Mouse (Mus musculus) left cerebral cortex, adult 18-20 months (tissue): ENCODE results near the gene Rab8a. TPM values are rescaled to one million over a fixed set of nuclear protein-coding genes. Genes with fewer than 3 reads are reported as not detected.

Experiments
- DNase-seq, 2 experiments: peaks; one replicate each; pipeline ENCODE4 v3.0.0; 2021 to 2022; ENCODE audit warnings: low spot score in 2 of 2, mixed read lengths in 1 of 2
- total RNA-seq, 2 experiments: library from RNA; stranded (reverse); gene quantifications; 2 replicates each; pipeline ENCODE4 v1.2.3; 2021

Gene Rab8a
- total RNA-seq, 2 experiments from 2014 or later: 27.8 to 39.9 TPM

DNA sequence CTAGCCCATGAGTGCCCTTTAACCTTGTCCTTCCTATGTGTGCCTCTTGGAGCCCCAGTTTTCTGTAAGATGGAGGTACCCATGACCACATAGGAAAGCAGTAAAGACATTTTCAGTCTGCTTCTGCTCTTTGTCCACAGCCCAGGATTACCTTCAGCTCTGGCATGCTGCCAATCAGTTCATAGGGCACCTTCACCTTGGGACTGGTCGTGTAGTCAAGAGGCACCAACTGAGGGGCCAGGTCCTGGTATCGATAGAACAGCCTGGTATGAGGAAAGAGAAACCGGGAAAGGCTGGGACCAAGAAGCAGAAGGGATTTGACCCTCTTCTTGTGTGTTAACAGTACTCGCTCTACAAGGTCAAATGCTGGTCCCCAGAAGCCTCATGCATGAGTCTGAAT, 49.2 kb downstream of the Rab8a start:
- no peak for DNase-seq

DNA sequence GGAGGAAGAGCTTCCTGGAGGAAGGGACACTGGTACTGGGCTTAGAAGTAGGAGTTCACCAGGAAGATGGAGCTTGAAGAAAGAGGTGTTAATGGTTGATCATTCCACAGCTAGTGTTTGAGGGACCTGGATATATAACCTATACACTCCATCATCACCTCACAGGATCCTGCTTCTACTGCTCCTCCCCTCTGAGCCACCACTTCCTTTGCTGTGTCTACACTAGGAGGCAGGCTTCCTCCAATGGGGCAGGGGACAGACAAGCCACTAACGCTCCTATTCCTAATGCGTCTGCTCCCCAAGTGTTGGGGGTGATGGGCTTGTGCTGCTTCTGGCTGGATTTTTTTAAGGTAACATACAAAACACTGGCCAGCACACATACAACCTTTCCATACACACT, 49.7 kb downstream of the Rab8a start:
- no peak for DNase-seq

DNA sequence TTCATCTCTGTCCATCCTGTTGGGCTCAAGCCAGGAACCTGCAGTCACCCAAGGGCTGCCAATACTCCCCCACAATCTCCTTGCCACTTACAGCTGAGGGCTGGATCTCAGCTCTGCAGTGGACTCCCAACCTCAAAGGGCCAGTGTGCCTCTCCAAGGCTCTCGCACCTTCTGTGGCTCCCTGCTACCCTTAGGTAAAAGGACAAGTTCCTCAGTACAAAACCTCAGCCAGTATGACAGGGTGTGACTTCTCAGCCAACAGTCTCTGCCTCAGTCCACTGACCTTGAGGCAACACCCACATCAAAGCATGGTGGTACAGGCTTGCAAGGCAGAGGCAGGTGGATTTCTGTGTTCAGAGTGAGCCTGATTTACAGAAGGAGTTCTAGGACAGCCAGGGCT, 50.8 kb downstream of the Rab8a start:
- DNase-seq: no peak

DNA sequence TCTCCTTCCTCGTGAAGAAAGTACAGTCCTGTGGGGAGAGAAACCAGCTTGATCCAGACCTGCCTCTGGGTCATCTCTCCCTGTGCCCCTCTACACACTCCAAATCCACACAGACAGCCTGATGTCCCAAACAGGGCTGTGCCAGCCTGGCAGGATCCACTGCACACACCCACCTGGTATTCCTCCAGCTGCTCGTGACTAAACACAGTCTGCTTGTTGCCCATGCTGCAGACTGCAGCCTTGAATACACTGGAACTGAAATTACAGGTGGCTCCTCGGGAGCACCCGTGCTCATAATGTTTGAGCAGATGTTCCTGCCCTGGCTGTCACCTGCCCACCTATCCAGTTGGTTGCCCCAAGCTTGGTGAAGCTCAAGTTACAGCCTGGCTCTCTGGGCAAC, 51.8 kb downstream of the Rab8a start, which contains the start of gene Cib3:
Cib3 (minus strand) TSS at position 87 of the 400 bp plus-strand sequence.
- peak in 1 of 2 experiments; percentile 4 for DNase-seq

DNA sequence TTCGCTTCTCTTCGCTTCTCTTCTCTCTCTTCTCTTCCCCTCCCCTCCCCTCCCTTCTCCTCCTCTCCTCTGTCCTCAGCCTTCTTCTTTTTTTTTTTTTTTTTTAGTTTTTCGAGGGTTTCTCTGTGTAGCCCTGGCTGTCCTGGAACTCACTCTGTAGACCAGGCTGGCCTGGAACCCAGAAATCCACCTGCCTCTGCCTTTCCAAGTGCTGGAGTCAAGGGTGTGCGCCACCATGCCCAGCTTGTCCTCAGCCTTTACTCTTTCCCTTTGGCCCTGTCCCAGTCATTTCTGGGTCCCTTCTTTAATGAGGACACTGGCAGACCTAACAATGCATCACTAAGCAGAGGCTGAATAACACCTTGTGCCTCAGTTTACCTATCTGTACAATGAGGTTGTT, 52.5 kb downstream of the Rab8a start, which contains the start of gene Gm11034:
Gm11034 (minus strand) TSS at position 101 of the 400 bp plus-strand sequence.
- no peak for DNase-seq

DNA sequence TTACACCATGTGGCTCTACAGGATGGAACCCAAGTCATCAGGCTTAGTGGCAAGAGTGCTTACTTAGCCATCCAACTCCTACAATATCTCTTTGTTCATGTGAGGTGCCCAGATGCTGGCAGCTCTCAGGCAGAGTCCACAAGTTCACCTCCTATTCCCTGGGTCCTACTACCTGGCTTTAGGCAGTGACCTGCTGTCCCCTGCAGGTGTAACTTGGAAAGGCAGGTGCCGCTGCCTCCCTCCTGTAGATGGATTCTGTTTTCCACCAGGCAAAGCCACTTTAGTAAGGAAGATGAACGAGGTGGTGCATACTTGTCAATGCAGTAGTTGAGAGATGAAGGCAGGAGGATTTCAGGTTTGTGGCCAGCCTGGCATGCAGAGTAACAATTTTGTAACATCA, 54.1 kb downstream of the Rab8a start:
- DNase-seq: no peak

DNA sequence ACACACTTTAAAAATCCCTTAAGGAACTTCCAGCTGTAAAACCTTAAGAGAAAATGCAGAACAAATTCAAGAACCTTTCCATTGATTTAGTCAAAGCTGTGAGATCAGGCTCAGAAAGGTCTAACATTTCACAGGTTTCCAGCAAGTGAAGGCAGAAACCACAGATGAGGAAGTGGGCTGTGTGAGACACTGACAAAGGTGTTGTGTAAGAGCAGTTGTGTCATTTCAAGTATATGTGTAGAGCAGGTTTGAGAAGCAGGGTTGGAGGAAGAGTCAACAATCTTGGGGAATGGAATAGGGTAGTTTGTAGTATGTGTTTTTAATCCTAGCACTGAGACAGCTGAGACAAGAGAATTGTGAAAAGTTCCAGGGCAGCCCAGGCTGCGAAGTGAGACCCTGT, 54.9 kb downstream of the Rab8a start:
- DNase-seq: no peak

DNA sequence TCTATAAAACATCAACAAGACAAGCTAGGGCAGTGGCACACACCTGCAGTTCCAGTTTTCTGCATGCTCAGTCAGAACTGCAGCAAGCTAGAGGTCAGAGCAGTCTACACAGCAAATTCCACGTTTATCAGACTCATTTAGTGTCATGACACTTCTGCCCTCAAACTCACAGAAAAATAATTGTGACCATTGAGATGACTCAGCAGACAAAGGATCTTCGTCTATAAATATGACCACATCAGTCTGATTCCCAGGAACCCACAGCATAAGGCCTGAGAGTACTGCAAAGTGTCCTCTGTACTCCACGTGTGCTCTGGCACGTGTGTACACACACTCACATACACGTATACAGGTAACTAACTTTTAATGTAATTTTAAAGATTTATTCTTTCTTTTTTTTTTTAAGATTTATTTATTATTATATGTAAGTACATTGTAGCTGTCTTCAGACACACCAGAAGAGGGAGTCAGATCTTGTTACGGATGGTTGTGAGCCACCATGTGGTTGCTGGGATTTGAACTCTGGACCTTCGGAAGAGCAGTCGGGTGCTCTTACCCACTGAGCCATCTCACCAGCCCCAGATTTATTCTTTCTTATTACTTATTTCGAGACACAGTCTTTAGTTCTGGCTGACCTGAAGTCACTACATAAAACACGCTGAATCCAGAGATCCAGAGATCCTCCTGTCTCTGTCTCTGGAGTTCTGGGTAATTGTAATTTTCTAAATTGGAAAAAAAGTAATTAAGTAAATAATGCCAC, 58.0 kb downstream of the Rab8a start:
- DNase-seq: no peak

DNA sequence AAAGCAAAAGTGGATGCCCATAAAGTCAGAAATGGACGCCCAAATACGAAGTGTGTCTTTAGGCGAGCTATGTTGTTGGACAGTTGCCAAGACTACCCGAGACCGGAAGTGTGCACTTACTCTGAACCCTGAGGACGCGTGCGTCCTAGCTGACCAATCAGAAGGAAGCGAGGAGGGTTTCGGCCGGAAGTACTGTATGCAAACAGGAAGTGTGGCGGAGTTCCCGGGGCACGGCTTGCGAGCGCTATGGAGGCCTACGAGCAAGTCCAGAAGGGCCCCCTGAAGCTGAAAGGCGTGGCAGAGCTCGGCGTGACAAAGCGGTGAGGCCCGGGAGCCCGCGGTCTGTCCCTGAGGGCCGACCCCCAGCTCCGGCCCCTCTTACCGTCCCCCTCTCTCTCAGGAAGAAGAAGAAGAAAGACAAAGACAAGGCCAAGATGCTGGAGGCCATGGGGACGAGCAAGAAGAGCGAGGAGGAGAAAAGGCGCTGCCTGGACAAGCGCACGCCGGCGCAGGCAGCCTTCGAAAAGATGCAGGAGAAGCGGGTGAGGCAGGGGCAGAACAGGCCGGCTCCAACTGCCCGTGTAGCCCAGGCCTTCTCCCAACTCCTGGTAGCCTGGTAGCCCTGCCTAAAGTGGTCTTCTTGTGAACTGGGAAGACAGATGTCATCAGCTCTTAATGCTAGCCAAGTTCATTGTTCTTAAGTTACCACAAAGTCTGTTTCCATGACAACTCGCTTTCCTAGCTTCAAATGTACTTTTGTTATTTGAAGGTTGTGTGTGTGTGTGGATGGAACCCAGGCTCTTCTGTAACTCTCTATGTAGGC, 58.8 kb downstream of the Rab8a start, which contains the start of gene Fam32a:
Fam32a (plus strand) TSS at position 190 of the 823 bp plus-strand sequence.
- peak; percentile 87 to 88 for DNase-seq

DNA sequence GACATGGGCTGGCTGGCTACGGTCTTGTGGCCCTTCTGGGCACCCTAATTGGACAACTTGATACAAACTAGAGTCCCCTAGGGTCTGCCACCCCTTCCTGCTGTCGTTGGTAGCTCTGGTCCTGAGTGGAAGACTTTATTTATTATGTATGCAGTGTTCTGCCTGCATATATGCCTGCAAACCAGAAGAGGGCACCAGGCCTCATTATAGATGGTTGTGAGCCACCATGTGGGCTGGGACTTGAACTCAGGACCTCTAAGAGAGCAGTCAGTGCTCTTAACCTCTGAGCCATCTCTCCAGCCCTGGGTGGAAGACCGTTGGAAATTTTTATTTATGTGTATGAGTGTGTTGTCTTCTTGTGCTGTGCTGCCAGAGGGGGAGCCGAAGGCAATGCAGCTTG, 59.8 kb downstream of the Rab8a start:
- DNase-seq: no peak

DNA sequence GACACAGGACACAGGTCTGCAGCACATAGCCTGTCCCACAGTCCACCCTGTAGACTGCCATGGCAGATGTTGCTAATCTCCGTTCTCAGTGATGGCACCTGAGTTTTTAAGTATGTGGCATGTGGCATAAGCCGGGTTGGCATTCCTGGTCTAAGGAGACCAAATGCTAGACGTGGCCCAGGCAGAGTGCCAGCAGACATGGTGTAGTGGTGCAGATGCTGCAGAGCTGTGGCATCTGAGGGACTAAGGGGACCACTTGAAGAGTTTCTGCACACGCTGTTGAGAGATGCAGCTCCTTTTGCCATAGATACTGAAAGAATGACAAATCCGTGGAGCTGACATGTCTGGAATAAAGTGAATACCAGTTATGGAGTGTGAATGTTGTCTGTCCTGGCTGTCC, 61.7 kb downstream of the Rab8a start:
- no peak for DNase-seq

Other genes with a start within 250 kb of the Rab8a start
- 10 to 100 TPM; 15.3 to 15.4 TPM for gene Zfp961, start 210.2 kb upstream of the Rab8a start, total RNA-seq
- not detected for gene Cyp4f18, start 151.6 kb upstream of the Rab8a start, total RNA-seq
- not detected for gene Olfr372, start 120.0 kb upstream of the Rab8a start, total RNA-seq
- gene Olfr373, start 78.0 kb upstream of the Rab8a start, total RNA-seq: not detected
- gene Olfr374, start 54.2 kb upstream of the Rab8a start, total RNA-seq: not detected
- 10 to 100 TPM; 22.7 to 31.6 TPM for gene Tpm4, start 26.2 kb upstream of the Rab8a start, total RNA-seq
- gene Hsh2d, start 28.4 kb downstream of the Rab8a start, total RNA-seq: not detected
- gene Cib3, start 51.6 kb downstream of the Rab8a start, total RNA-seq: not detected
- not detected for gene Gm11034, start 52.4 kb downstream of the Rab8a start, total RNA-seq
- gene Fam32a, start 58.5 kb downstream of the Rab8a start, total RNA-seq: 10 to 100 TPM; 57.9 to 58.0 TPM
- gene Ap1m1, start 78.8 kb downstream of the Rab8a start, total RNA-seq: 10 to 100 TPM; 80.1 to 80.6 TPM
- gene Gm10282, start 144.1 kb downstream of the Rab8a start, total RNA-seq: 1 to 10 TPM; 2.8 to 4.2 TPM
- gene Klf2, start 157.8 kb downstream of the Rab8a start, total RNA-seq: 10 to 100 TPM; 15.2 to 23.6 TPM